Mouse (Mus musculus): ENCODE results near the gene Tgif1.
"Not testable (repeated sequence)": the region's sequence is repeated elsewhere in the genome, so short reads cannot be mapped to it uniquely, and the experiment has no call there.

Tgif1 gene

DNA sequence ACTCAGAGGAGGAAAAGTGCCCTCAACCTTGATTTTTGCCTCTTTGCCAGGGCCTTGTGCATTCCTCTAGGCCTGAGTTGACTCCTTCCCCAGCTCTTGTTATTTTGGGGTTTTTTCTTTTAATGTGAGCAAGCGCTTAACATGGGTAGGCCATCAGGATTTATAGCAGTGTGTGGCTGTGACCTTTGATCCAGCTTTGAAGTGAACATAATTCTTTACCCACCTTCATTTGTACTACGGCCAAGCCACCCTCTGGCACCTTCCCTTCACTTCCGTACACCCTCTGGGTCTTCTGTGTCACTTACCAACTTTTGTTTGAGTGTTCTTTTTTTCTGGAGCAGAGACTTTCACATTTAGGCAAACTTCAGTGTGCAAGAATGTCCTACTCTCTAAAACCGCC, 10.1 kb downstream of the Tgif1 start:
- DNase-seq (ENCODE audit: low spot score), result no peak

GRCm38 (mm10) chr17:70838533-70838932, 14.8 kb downstream of the Tgif1 start:
- no peak for DNase-seq (ENCODE audit: low spot score)

DNA sequence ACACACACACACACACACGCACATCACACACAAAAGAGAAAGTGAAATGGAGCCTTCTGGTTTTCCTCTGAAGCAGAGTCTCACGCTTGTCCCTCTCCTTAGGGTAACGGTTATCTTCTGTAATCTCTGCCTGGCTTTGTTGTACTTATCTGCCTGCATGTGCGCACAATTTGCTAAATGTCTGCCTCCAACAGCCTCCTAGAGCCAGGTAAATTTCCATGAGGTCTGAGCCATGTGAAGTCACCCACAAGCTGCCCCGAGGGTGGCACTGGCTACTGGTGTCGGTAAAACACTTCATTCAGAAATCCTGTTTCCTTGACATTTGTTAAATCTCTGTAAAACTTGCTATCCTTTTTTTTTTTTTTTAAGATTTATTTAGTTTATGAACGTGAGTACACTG, 15.3 kb downstream of the Tgif1 start:
- DNase-seq (ENCODE audit: low spot score), result no peak

DNA sequence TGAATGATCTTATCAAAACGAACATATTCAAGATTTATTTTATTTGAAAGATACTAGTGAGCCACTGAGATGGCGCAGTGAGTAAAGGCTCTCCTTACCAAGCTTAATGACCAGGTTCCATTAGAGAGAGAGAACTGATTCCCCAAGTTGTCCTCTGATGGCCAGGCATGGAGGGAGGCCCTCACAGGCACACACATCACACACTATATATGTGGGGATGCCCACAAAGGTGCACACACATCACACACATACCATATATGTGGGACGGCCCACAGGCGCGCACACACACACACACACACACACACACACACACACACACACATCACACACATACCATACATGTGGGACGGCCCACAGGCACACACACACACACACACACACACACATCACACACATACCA, 15.9 kb downstream of the Tgif1 start:
- DNase-seq (ENCODE audit: low spot score), result not testable (repeated sequence)

DNA sequence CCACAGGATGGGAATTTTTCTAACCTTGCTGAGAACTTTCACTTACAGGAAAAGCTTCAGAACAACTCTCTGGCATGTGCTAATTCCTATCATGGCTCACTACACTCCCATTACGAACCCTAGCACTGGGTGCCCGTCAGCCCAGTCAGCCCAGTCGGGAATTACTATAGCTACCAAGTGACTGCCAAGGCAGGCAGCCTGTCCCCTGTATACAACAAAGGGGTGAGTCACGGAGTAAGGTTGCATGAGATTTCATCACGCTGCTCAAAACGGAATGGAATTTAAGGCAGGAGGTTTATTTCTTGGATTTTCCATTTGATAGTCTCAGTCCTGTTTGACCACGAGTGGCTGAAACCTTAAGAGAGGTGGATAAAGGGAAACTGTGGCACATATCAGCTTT, 16.5 kb downstream of the Tgif1 start:
- no peak for DNase-seq (ENCODE audit: low spot score)

- no peak for DNase-seq (ENCODE audit: low spot score)
Measured at GRCm38 (mm10) chr17:70835071-70835790, 18.1 kb downstream of the Tgif1 start.

DNA sequence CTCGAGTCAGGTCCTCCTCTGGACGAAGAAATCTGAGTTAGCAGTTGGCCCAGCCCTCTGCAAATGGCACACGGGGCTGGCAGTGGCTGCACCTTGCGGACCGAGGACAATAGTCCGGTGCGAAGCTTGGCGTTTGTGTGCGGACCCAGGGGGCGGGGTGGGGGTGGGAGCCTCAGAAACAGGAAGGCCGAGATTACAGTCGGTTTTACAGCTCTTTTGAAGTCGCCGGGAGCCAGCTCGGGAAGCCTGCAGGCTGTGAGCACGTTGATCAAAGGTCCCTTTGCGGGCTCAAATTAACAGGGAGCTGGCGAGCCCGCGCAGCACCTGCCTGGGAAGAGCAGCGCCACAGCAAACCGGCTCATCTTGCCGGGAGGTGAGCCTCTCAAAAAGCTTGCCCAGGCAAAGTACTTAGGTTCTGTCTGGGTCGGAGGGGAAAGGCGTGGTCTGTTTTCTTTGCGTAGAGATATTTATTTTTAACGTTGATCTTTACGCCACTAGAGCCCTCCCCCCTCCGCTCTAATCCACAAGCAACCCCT, 18.8 kb downstream of the Tgif1 start:
- no peak for DNase-seq (ENCODE audit: low spot score)

DNA sequence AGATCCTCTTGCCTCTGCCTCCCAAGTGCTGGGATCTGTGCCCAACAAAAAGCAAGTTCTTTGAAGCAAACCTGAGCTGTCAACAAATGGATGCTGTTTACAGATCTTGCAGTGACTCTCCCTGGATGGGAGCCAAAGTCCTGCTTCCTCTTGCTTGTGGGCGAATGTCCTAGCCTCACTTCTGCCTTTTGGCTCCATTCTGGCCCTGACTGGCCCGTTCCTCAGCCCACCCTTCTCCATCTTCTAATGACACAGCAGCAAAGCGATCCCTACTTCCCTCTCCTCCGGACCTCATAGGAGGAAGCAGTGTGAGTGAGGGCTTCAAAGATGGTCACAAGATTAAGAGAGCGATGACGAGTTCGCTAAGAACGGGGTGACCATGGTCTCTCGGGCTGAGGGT, 20.8 kb downstream of the Tgif1 start:
- DNase-seq (ENCODE audit: low spot score), result peak; percentile 44

GRCm38 (mm10) chr17:70831591-70831990, 21.8 kb downstream of the Tgif1 start:
- DNase-seq (ENCODE audit: low spot score), result no peak

DNA sequence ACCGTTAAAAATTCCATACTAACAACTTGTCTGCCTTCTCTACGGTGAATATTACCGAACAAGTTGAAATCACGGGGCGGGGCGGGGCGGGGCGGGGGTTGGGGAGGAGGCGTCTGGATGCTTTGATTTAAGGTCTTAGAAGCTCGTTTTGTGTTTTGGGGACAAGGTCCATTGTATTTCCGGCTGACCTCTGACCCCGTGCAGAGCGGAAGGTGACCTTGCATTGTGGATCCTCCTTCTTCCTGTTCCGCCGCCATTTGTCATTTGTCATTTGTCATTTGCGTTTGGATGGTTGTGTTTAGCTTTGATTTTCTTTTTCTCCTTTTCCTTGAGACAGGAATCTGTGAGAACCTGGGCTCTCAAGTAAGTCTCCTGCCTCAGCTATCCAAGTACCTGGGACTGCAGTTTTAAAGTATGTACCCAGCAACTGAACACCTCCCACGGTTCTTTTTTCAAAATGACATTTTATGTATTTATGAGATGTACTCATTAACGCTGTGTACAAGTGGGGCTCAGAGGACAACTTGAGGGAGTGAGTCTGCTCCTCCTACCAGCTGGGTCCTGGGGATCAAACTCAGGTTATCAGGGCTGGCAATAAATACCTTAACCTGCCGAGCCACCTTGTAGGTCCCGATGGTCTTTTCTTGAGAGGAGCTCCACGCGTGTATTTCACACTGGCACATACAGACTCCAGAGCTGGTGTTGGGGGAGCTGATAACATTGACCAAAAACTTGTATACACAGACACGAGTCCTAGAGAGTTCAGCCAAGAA, 23.2 kb downstream of the Tgif1 start:
- DNase-seq (ENCODE audit: low spot score), result no peak

- DNase-seq (ENCODE audit: low spot score), result no peak
Measured at GRCm38 (mm10) chr17:70829217-70829616, 24.1 kb downstream of the Tgif1 start.

- no peak for DNase-seq (ENCODE audit: low spot score)
Measured at GRCm38 (mm10) chr17:70828569-70828968, 24.8 kb downstream of the Tgif1 start.

- no peak for DNase-seq (ENCODE audit: low spot score)
Measured at GRCm38 (mm10) chr17:70828180-70828528, 25.2 kb downstream of the Tgif1 start.

- not testable (repeated sequence) for DNase-seq (ENCODE audit: low spot score)
Measured at GRCm38 (mm10) chr17:70827463-70828179, 25.7 kb downstream of the Tgif1 start.

DNA sequence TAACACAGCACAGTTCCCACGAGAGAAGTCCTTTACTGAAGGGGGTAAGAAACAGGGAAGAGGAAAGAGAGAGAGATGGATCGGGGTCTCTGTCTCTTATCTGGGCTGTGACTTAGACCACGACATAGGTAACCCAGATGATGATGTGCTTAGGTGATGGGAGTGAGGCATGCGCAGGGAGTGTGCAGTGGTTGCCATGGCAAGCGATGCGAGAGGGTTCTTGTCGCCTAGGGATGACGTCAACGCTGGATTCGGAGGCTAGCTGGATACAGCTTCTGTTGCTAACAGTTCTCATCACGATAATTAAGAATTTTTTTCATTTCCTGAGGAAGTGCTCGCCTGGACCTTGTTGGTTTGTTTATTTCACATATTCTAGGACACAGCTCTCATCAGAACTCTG, 27.1 kb downstream of the Tgif1 start:
- no peak for DNase-seq (ENCODE audit: low spot score)

- no peak for DNase-seq (ENCODE audit: low spot score)
Measured at GRCm38 (mm10) chr17:70823083-70823482, 30.3 kb downstream of the Tgif1 start.

DNA sequence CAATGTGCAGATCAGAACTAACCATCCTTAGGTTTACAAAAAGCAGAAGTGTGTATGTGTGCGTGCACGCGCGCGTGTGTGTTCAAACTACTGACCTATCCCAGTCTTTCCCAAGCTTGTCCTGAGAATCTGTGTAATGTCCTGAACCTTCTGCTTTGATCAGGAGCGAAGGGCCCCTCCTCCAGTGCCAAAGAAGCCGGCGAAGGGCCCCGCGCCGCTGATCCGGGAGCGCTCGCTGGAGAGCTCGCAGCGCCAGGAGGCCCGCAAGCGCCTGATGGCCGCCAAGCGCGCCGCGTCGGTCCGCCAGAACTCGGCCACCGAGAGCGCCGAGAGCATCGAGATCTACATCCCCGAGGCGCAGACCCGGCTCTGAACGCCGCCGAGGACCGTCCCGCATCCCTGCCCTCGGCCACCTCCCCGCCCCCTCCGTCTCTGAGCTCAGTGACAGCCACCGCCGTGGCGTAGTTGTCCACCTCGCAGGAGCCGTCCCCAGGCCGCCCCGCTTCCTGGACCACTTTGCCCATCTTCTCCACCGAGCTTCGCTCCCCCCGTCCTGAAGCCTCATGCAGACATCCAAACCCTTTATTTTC, 35.4 kb downstream of the Tgif1 start:
- DNase-seq (ENCODE audit: low spot score), result no peak

DNA sequence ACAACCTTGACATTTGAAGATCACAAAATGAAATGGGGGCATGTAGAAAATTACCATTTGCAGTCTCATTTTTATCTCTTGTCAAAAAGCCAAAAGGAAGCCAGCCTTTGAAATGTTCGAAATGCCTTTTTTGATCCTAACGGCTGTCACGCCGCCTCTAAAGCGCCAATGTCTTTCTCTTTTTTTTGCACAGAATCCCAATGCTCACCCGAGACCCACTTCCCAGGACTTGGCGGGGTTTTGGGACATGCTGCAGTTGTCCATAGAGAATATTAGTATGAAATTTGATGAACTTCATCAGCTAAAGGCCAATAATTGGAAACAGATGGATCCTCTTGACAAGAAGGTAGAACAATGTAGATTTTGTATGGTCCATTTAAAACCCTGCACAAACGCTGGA, 38.3 kb downstream of the Tgif1 start:
- DNase-seq (ENCODE audit: low spot score), result no peak

GRCm38 (mm10) chr17:70810795-70811194, 42.6 kb downstream of the Tgif1 start:
- no peak for DNase-seq (ENCODE audit: low spot score)

DNA sequence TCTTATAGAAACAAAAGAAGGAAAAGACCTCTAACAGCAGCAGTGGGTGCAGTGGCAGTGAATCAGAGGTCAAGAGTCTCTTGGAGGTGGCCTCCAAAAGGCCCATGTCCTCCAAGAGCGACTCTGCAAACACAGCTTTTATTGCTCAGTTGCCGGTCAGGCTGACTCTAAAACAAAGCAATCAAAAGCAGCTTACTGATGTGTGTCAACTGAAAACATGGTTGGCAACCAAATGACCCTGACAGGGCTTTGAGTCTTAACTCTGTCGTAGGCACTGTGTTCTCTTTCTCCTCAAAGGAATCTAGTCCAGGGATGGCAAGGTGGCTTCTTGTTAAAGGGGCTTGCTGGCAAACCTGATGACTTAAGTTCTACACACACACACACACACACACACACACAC, 43.6 kb downstream of the Tgif1 start:
- no peak for DNase-seq (ENCODE audit: low spot score)

GRCm38 (mm10) chr17:70808837-70809236, 44.5 kb downstream of the Tgif1 start:
- DNase-seq (ENCODE audit: low spot score), result no peak

- no peak for DNase-seq (ENCODE audit: low spot score)
Measured at GRCm38 (mm10) chr17:70807885-70808284, 45.5 kb downstream of the Tgif1 start.

All from lung, postnatal 25 days (tissue).